Mouse (Mus musculus): ENCODE data around the gene U2af1. TPM values are rescaled to one million over a fixed set of nuclear protein-coding genes. Genes with fewer than 3 reads are reported as not detected.

U2af1 gene
- polyA plus RNA-seq, 1 experiment from 2014 or later, result 266 TPM

DNA sequence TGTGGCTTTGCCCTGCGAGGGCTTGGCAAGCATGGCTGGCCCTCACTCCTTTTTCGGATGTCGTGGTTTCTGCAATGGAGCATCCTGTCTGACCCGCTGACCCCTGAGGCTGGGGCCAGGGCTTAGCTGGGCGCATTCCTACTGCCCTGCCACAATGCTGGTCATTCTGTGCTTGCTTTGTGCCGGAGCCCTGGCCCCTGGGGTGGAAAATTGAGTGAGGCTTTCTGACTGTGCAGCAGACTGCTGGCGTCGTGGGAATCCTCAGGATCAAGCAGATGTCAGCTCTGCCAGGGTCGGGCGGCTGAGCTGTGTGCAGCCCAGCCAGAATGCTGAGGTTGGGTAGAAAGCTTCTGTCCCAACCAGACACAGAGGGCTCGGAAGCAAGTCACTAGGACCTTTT lies 11.5 kb upstream of the U2af1 start:
- no peaks in the 10 kb centered on the region for H3K4me1 ChIP-seq (replicated peaks; ENCODE audit: control insufficient read depth, insufficient read depth, low read length)
- H3K9ac ChIP-seq (replicated peaks; ENCODE audit: low read depth, low read length), result no peak overlapping the region
- no peaks in the 10 kb centered on the region for H3K27me3 ChIP-seq (replicated peaks; ENCODE audit: control insufficient read depth, insufficient read depth, low read length)
- no peaks in the 10 kb centered on the region for H3K9me3 ChIP-seq (ENCODE audit: control insufficient read depth, low read length)
- H3K4me3 ChIP-seq (replicated peaks; ENCODE audit: low read length), result no peak overlapping the region
- no peak for ATAC-seq
- H3K4me2 ChIP-seq (ENCODE audit: low read length), result no peak overlapping the region
- 15% methylated on average over 11 of the region's 11 CpGs for WGBS
- no peak overlapping the region for H3K27ac ChIP-seq (ENCODE audit: low read length)
- H3K36me3 ChIP-seq (ENCODE audit: control insufficient read depth, insufficient read depth), result no peaks in the 10 kb centered on the region

DNA sequence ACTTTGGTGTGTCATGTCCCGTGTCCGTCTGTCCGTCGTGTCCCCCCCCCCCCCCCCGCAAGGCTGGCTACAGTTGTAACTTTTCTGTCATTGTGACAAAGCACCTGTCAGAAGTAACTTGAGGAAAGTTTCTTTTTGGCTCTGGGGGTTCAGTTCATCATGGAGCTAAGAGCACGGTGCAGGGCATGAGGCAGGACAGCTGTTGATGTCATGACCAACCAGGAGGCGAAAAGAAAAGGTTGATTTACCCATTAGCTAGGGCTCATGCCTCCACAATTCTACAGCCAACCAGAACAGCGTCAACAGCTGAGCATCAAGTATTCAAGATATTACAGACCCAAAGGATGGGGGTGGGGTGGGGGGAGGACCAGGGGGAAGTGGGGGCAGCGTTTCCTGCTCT lies 9.6 kb upstream of the U2af1 start:
- 76% methylated on average over 8 of the region's 9 CpGs for WGBS

DNA sequence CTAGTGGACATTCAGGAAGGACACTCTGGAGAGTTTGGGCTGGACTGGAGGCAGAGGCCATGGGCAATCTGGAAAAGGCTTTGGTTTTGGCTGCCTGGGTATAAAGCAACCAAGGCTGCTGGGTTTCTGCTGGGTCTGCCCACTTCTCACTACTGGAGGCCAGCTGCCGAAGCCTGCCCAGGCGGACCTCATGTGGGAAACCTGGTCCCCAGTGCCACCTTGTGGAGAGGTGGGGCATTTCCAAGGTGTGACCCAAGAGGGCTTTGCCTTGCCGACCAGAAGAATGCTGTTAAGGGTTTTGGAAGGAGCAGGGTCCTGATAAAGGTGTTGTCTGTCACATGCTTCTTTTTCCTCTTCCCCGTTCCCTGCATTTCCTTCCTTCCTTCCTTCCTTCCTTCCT lies 6.1 kb upstream of the U2af1 start:
- Histone ChIP-seq H3K4me2 (ENCODE audit: low read length) (no peak overlapping the region), H3K36me3 (ENCODE audit: control insufficient read depth, insufficient read depth) (no peaks in the 10 kb centered on the region), H3K9me3 (ENCODE audit: control insufficient read depth, low read length) (no peaks in the 10 kb centered on the region), H3K27me3 (replicated peaks; ENCODE audit: control insufficient read depth, insufficient read depth, low read length) (no peaks in the 10 kb centered on the region), H3K9ac (replicated peaks; ENCODE audit: low read depth, low read length) (no peak overlapping the region), H3K4me3 (replicated peaks; ENCODE audit: low read length) (no peak overlapping the region), H3K4me1 (replicated peaks; ENCODE audit: control insufficient read depth, insufficient read depth, low read length) (no peaks in the 10 kb centered on the region), H3K27ac (ENCODE audit: low read length) (no peak overlapping the region)
- ATAC-seq, result peak; percentile 69; the same call in 1 of the 2 replicates
- WGBS, result 10% methylated on average over 4 of the region's 4 CpGs

More for the DNA sequence above, 9.6 kb upstream of the U2af1 start:
- no peaks in the 10 kb centered on the region for H3K36me3 ChIP-seq (ENCODE audit: control insufficient read depth, insufficient read depth)
- no peaks in the 10 kb centered on the region for H3K4me1 ChIP-seq (replicated peaks; ENCODE audit: control insufficient read depth, insufficient read depth, low read length)
- H3K27ac ChIP-seq (ENCODE audit: low read length), result no peak overlapping the region
- H3K27me3 ChIP-seq (replicated peaks; ENCODE audit: control insufficient read depth, insufficient read depth, low read length), result no peaks in the 10 kb centered on the region
- no peak overlapping the region for H3K4me2 ChIP-seq (ENCODE audit: low read length)
- ATAC-seq, result no peak
- H3K9ac ChIP-seq (replicated peaks; ENCODE audit: low read depth, low read length), result no peak overlapping the region
- H3K9me3 ChIP-seq (ENCODE audit: control insufficient read depth, low read length), result no peaks in the 10 kb centered on the region
- H3K4me3 ChIP-seq (replicated peaks; ENCODE audit: low read length), result no peak overlapping the region

DNA sequence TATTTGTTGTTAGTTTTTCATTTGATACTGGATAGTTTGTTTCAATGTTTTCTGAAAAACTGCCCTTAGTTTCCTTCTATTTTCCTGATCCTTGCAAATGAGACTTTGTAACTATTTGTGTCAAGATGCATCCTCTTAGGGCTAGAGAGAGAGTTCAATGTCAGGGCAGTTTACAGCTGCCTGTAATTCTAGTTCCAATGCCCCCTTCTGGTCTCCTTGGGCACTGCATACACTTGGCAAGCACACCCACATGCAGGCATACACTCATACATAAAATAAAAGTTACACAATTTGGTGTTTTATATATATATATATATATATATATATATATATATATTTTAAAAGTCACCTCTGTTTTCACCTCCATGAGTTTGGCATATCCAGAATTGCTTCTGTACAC lies 4.2 kb upstream of the U2af1 start:
- Histone ChIP-seq H3K9me3 (ENCODE audit: control insufficient read depth, low read length) (no peaks in the 10 kb centered on the region), H3K4me1 (replicated peaks; ENCODE audit: control insufficient read depth, insufficient read depth, low read length) (peaks cover 5% of the 10 kb centered on the region), H3K36me3 (ENCODE audit: control insufficient read depth, insufficient read depth) (no peaks in the 10 kb centered on the region), H3K27me3 (replicated peaks; ENCODE audit: control insufficient read depth, insufficient read depth, low read length) (no peaks in the 10 kb centered on the region), H3K9ac (replicated peaks; ENCODE audit: low read depth, low read length) (no peak overlapping the region), H3K27ac (ENCODE audit: low read length) (no peak overlapping the region), H3K4me2 (ENCODE audit: low read length) (no peak overlapping the region), H3K4me3 (replicated peaks; ENCODE audit: low read length) (no peak overlapping the region)
- ATAC-seq, result no peak

DNA sequence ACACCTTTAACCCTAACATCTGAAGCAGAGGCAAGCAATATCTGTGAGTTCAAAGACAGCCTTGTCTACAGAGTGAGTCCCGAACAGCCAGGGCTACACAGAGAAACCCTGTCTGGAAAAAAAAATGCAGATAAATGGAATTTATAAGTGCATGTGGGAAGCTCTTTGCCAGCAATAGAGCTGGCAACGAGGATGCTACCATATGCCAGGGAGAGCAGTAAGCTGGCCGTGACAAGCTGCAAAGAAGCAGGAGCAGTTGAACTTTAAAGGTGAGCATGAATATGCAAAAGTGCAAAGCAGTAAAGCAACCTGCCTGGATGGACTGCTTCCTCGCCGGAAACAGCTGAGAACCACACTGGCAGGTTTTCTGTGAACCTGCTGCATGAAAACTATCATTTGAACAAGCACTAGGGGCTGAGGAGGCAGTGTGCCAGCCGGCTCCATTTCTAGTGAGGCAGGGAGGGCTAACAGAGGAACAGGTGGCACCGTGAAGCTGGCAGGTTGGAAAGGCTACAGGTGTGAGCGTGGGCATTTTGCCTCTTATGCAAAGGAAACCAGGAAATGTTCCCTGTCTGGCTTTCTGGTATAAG lies 2.1 kb upstream of the U2af1 start:
- no peak overlapping the region for H3K9ac ChIP-seq (replicated peaks; ENCODE audit: low read depth, low read length)
- H3K4me1 ChIP-seq (replicated peaks; ENCODE audit: control insufficient read depth, insufficient read depth, low read length), result peaks cover 18% of the 10 kb centered on the region
- H3K27ac ChIP-seq (ENCODE audit: low read length), result peak overlapping the region; percentile 59
- no peaks in the 10 kb centered on the region for H3K36me3 ChIP-seq (ENCODE audit: control insufficient read depth, insufficient read depth)
- H3K4me2 ChIP-seq (ENCODE audit: low read length), result no peak overlapping the region
- H3K27me3 ChIP-seq (replicated peaks; ENCODE audit: control insufficient read depth, insufficient read depth, low read length), result no peaks in the 10 kb centered on the region
- no peaks in the 10 kb centered on the region for H3K9me3 ChIP-seq (ENCODE audit: control insufficient read depth, low read length)
- WGBS, result 49% methylated on average over 8 of the region's 8 CpGs
- no peak for ATAC-seq
- H3K4me3 ChIP-seq (replicated peaks; ENCODE audit: low read length), result no peak overlapping the region

DNA sequence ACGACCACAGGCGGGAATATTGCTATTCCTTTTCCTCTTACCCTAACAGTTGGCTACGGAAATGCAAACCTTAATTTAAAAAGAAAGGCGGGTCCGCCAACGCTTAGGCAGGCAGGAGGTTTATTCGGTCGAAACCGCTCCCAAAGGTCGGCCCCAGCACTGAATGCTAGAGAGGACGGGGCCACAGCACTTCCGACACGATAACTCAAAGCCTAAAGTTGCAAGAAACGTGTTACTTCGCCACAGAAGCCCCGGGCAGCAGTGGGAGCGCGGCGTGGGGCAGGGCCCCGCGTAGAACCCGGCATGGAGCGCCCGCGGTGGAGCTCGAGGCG lies 590 bp downstream of the U2af1 start:
- Histone ChIP-seq H3K9ac (replicated peaks; ENCODE audit: low read depth, low read length) (peak overlapping the region; percentile 80), H3K27ac (ENCODE audit: low read length) (peak overlapping the region; percentile 60), H3K9me3 (ENCODE audit: control insufficient read depth, low read length) (no peaks in the 10 kb centered on the region), H3K4me1 (replicated peaks; ENCODE audit: control insufficient read depth, insufficient read depth, low read length) (peaks cover 18% of the 10 kb centered on the region), H3K4me3 (replicated peaks; ENCODE audit: low read length) (peak overlapping the region; percentile 49), H3K4me2 (ENCODE audit: low read length) (peak overlapping the region; percentile 74), H3K27me3 (replicated peaks; ENCODE audit: control insufficient read depth, insufficient read depth, low read length) (no peaks in the 10 kb centered on the region), H3K36me3 (ENCODE audit: control insufficient read depth, insufficient read depth) (peaks cover 13% of the 10 kb centered on the region)
- no peak; the same call in 1 of the 2 replicates for ATAC-seq
- under 1% methylated on average over 27 of the region's 27 CpGs for WGBS

DNA sequence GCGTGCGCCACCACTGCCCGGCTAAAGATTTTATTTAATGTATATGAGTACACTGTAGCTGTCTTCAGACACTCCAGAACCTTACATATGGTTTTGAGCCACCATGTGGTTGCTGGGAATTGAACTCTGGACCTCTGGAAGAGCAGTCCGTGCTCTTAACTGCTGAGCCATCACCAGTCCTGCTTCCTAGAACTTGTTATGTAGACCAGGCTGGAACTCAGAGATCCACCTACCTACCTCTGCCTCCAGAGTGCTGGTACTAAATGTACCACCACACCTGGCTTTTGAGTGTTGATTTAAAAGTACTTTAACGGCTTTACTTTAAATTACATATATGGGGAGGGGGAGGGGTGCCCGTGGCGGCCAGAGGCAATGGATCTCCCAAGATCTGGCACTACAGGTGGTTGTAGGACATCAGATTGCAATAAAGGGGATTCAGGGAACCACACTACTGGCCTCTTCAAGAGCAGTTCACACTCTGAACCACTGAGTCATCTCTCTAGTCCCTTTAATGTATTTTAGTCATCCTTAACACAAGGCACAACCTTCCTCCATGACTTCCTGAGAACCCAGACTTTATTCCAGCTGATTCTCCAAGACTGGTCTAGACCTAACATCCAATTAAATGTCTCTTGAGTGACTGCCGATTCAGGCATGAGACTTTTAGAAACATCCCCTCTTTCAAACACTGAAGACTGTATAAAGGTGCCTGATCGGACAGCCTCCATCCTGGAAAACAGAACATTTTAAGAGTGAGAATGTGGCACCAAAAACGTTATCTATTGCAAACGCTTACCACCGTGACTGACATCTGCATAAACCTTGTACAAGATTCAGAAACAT lies 1.3 kb downstream of the U2af1 start:
- ATAC-seq, result no peak
- H3K27me3 ChIP-seq (replicated peaks; ENCODE audit: control insufficient read depth, insufficient read depth, low read length), result no peaks in the 10 kb centered on the region
- H3K36me3 ChIP-seq (ENCODE audit: control insufficient read depth, insufficient read depth), result peaks cover 17% of the 10 kb centered on the region
- peak overlapping the region; percentile 49 for H3K4me3 ChIP-seq (replicated peaks; ENCODE audit: low read length)
- peak overlapping the region; percentile 80 for H3K9ac ChIP-seq (replicated peaks; ENCODE audit: low read depth, low read length)
- 54% methylated on average over 12 of the region's 12 CpGs for WGBS
- H3K9me3 ChIP-seq (ENCODE audit: control insufficient read depth, low read length), result no peaks in the 10 kb centered on the region
- no peak overlapping the region for H3K27ac ChIP-seq (ENCODE audit: low read length)
- peak overlapping the region; percentile 74 for H3K4me2 ChIP-seq (ENCODE audit: low read length)
- peaks cover 18% of the 10 kb centered on the region for H3K4me1 ChIP-seq (replicated peaks; ENCODE audit: control insufficient read depth, insufficient read depth, low read length)

DNA sequence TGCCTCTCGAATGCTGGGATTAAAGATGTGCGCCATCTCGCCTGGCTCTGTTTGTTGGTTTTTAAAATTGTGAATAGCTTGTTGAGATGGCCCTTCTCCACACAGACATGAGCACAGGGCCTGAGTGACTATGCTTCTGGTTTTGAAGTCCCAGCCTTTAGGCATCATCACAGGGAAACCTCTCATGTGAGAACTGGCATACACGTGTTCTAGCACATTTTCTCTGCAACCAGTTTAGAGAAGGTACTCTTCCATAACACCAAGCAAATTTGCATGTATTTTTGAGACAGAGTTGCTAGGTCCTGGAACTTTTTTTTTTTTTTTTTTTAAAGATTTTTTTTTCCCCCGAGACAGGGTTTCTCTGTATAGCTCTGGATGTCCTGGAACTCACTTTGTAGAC lies 2.0 kb downstream of the U2af1 start:
- H3K9me3 ChIP-seq (ENCODE audit: control insufficient read depth, low read length), result no peaks in the 10 kb centered on the region
- peaks cover 23% of the 10 kb centered on the region for H3K36me3 ChIP-seq (ENCODE audit: control insufficient read depth, insufficient read depth)
- no peak overlapping the region for H3K9ac ChIP-seq (replicated peaks; ENCODE audit: low read depth, low read length)
- no peak overlapping the region for H3K27ac ChIP-seq (ENCODE audit: low read length)
- 87% methylated on average over 5 of the region's 5 CpGs for WGBS
- no peak for ATAC-seq
- H3K27me3 ChIP-seq (replicated peaks; ENCODE audit: control insufficient read depth, insufficient read depth, low read length), result no peaks in the 10 kb centered on the region
- peaks cover 18% of the 10 kb centered on the region for H3K4me1 ChIP-seq (replicated peaks; ENCODE audit: control insufficient read depth, insufficient read depth, low read length)
- H3K4me3 ChIP-seq (replicated peaks; ENCODE audit: low read length), result no peak overlapping the region
- H3K4me2 ChIP-seq (ENCODE audit: low read length), result no peak overlapping the region

DNA sequence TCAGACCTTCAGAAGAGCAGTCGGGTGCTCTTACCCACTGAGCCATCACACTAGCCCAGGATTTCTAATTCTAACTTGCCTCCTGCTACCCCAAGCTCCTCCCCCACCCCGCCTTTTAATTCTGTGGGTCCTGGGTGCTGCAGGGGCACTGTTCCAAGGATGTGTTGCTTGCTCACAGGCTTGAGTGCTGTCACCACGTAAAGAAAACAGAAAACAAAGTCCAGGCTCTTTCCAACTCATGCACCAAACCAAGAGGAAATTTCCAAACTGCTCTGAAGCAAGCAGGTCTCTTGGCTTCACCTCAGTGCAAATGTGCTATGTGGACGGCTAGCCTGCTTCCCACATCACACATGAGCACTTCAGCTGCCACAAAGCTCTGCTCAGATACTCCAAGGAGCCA lies 3.3 kb downstream of the U2af1 start:
- H3K4me2 ChIP-seq (ENCODE audit: low read length), result no peak overlapping the region
- no peaks in the 10 kb centered on the region for H3K27me3 ChIP-seq (replicated peaks; ENCODE audit: control insufficient read depth, insufficient read depth, low read length)
- peaks cover 18% of the 10 kb centered on the region for H3K4me1 ChIP-seq (replicated peaks; ENCODE audit: control insufficient read depth, insufficient read depth, low read length)
- H3K4me3 ChIP-seq (replicated peaks; ENCODE audit: low read length), result no peak overlapping the region
- H3K9ac ChIP-seq (replicated peaks; ENCODE audit: low read depth, low read length), result no peak overlapping the region
- no peak for ATAC-seq
- H3K36me3 ChIP-seq (ENCODE audit: control insufficient read depth, insufficient read depth), result peaks cover 36% of the 10 kb centered on the region
- WGBS, result 68% methylated on average over 4 of the region's 4 CpGs
- no peak overlapping the region for H3K27ac ChIP-seq (ENCODE audit: low read length)
- no peaks in the 10 kb centered on the region for H3K9me3 ChIP-seq (ENCODE audit: control insufficient read depth, low read length)

Measured in forebrain, embryonic 16.5 days (tissue).